Mouse (Mus musculus) heart, adult 8-10 months (tissue): ENCODE measurements around the gene Rpe. TPM values are rescaled to one million over a fixed set of nuclear protein-coding genes. Genes with fewer than 3 reads are reported as not detected.

Experiments
- total RNA-seq, 4 experiments: library from RNA; stranded (reverse); gene quantifications; 2 replicates each; pipeline ENCODE4 v1.2.4; 2022

The Rpe gene
- total RNA-seq, 4 experiments from 2014 or later = 9.9 to 12.2 (median 11.0) TPM

Other genes with a start within 250 kb of the Rpe start
- under 1 TPM; 0.06 to 0.16 (median 0.11) TPM for gene Unc80, start 232.5 kb upstream of the Rpe start, total RNA-seq
- gene Kansl1l, start 116.7 kb downstream of the Rpe start, total RNA-seq = 10 to 100 TPM; 22.2 to 24.7 (median 24.2) TPM
- gene Acadl, start 162.4 kb downstream of the Rpe start, total RNA-seq = 1,000 to 10,000 TPM; 1,104 to 1,310 (median 1,185) TPM
- gene Myl1, start 244.6 kb downstream of the Rpe start, total RNA-seq = 10 to 100 TPM; 29.3 to 41.7 (median 34.9) TPM